Mouse (Mus musculus) heart, embryonic 12.5 days (tissue): ENCODE data around the gene Gipc3. TPM values are rescaled to one million over a fixed set of nuclear protein-coding genes. Genes with fewer than 3 reads are reported as not detected.

Experiments
- ATAC-seq: fragments of 200-750 bp; cut with Nextera tagmentation; 2 replicates; pipeline ENCODE4 v1.8.0; 2017; ENCODE audit warnings: moderate TSS enrichment, moderate library complexity; ENCODE audit not compliant: insufficient number of reproducible peaks, low FRiP score
- H3K27ac ChIP-seq: fragments of 300-500 bp; sonication (generic); 2 replicates; pipeline ENCODE4 v1.5.1; 2016; ENCODE audit warnings: mild to moderate bottlenecking, moderate library complexity; ENCODE audit not compliant: poor library complexity, severe bottlenecking
- H3K27me3 ChIP-seq: fragments of 300-500 bp; sonication (generic); replicated peaks from 2 replicates; pipeline ENCODE4 v1.6.1; 2016; ENCODE audit warnings: mild to moderate bottlenecking, moderate library complexity
- H3K36me3 ChIP-seq: fragments of 300-500 bp; sonication (generic); 2 replicates; pipeline ENCODE4 v1.6.1; 2016; ENCODE audit warnings: mild to moderate bottlenecking, moderate library complexity
- H3K4me1 ChIP-seq: fragments of 300-500 bp; sonication (generic); replicated peaks from 2 replicates; pipeline ENCODE4 v1.6.1; 2016; ENCODE audit warnings: mild to moderate bottlenecking
- H3K4me2 ChIP-seq: fragments of 300-500 bp; sonication (generic); 2 replicates; pipeline ENCODE4 v1.6.1; 2016; ENCODE audit warnings: mild to moderate bottlenecking, moderate library complexity
- H3K4me3 ChIP-seq: fragments of 300-500 bp; sonication (generic); 2 replicates; pipeline ENCODE4 v1.5.1; 2016; ENCODE audit warnings: mild to moderate bottlenecking
- H3K9ac ChIP-seq: fragments of 300-500 bp; sonication (generic); 2 replicates; pipeline ENCODE4 v1.6.1; 2016; ENCODE audit warnings: mild to moderate bottlenecking, moderate library complexity
- H3K9me3 ChIP-seq: fragments of 300-500 bp; sonication (generic); replicated peaks from 2 replicates; pipeline ENCODE4 v1.6.1; 2016; ENCODE audit warnings: mild to moderate bottlenecking, moderate library complexity
- WGBS: fragments of 180-500 bp; shearing (Covaris S2); methylation state at CpG from one replicate; pipeline ENCODE4 v1.1.7; 2016; 5-methylcytosine and 5-hydroxymethylcytosine counted together
- polyA plus RNA-seq: library from polyadenylated mRNA; unstranded; fragments of >200 nt; fragmentation: Nextera tagmentation; extraction: Ambion mirVana; gene quantifications from 2 replicates; pipeline ENCODE4 v1.2.1, GENCODE M21; 2016

Gipc3 gene
- polyA plus RNA-seq, 1 experiment from 2014 or later = not detected

GRCm38 (mm10) chr10:81328386-81328785, 14.7 kb downstream of the Gipc3 start, which contains the start of gene Tbxa2r:
Gene Tbxa2r (plus strand): TSS chr10:81328731.
- H3K4me1 ChIP-seq = peaks cover 51% of the 10 kb centered on the region

GRCm38 (mm10) chr10:81327959-81328358, 15.1 kb downstream of the Gipc3 start:
- peak overlapping the region; percentile 91 for H3K27ac ChIP-seq
- H3K27me3 ChIP-seq = no peaks in the 10 kb centered on the region; the same call in 1 of the 2 replicates
- H3K36me3 ChIP-seq = peaks cover 44% of the 10 kb centered on the region
- peaks cover 51% of the 10 kb centered on the region for H3K4me1 ChIP-seq
- H3K9me3 ChIP-seq = no peaks in the 10 kb centered on the region
- H3K4me3 ChIP-seq = no peak overlapping the region
- 0% methylated on average over 2 of the region's 2 CpGs for WGBS
- H3K9ac ChIP-seq = peak overlapping the region; percentile 54
- H3K4me2 ChIP-seq = peak overlapping the region; percentile 47
- no peak for ATAC-seq

More at GRCm38 (mm10) chr10:81328386-81328785, 14.7 kb downstream of the Gipc3 start, which contains the start of gene Tbxa2r:
- Histone ChIP-seq H3K9ac (peak within 1 kb of the TSS; percentile 54), H3K4me2 (peak within 1 kb of the TSS; percentile 47), H3K4me3 (peak within 1 kb of the TSS; percentile 14), H3K27ac (peak within 1 kb of the TSS; percentile 91), H3K27me3 (no peaks in the 10 kb centered on the region; the same call in 1 of the 2 replicates), H3K36me3 (peaks cover 44% of the 10 kb centered on the region), H3K9me3 (no peaks in the 10 kb centered on the region)
- peak; percentile 24; the same call in 1 of the 2 replicates for ATAC-seq
- WGBS = 5% methylated on average over 10 of the region's 10 CpGs

- Histone ChIP-seq H3K27me3 (no peaks in the 10 kb centered on the region), H3K9me3 (no peaks in the 10 kb centered on the region), H3K4me2 (no peak overlapping the region), H3K36me3 (peaks cover 52% of the 10 kb centered on the region), H3K27ac (peak overlapping the region; percentile 34; the same call in 1 of the 2 replicates), H3K4me3 (no peak overlapping the region), H3K9ac (peak overlapping the region; percentile 20; the same call in 1 of the 2 replicates), H3K4me1 (peaks cover 52% of the 10 kb centered on the region)
- 64% methylated on average over 6 of the region's 6 CpGs for WGBS
- no peak for ATAC-seq
Observed at GRCm38 (mm10) chr10:81326858-81327257, 16.2 kb downstream of the Gipc3 start.

- H3K9ac ChIP-seq = no peak overlapping the region
- no peaks in the 10 kb centered on the region for H3K9me3 ChIP-seq
- H3K4me3 ChIP-seq = no peak overlapping the region
- H3K4me1 ChIP-seq = peaks cover 55% of the 10 kb centered on the region
- no peaks in the 10 kb centered on the region for H3K27me3 ChIP-seq
- no peak overlapping the region for H3K4me2 ChIP-seq
- peaks cover 52% of the 10 kb centered on the region for H3K36me3 ChIP-seq
- ATAC-seq = no peak
- no peak overlapping the region for H3K27ac ChIP-seq
- 94% methylated on average over 18 of the region's 18 CpGs for WGBS
Observed at GRCm38 (mm10) chr10:81325781-81326180, 17.3 kb downstream of the Gipc3 start.

- H3K4me1 ChIP-seq = peaks cover 49% of the 10 kb centered on the region
- 97% methylated on average over 21 of the region's 21 CpGs for whole genome bisulfite sequencing
- H3K9me3 ChIP-seq = no peaks in the 10 kb centered on the region
- ATAC-seq = no peak
- H3K27me3 ChIP-seq = no peaks in the 10 kb centered on the region
- no peak overlapping the region for H3K4me3 ChIP-seq
- H3K27ac ChIP-seq = no peak overlapping the region
- no peak overlapping the region for H3K4me2 ChIP-seq
- H3K36me3 ChIP-seq = peaks cover 52% of the 10 kb centered on the region
- H3K9ac ChIP-seq = no peak overlapping the region
Observed at GRCm38 (mm10) chr10:81325176-81325575, 17.9 kb downstream of the Gipc3 start.

GRCm38 (mm10) chr10:81323791-81324530, 19.1 kb downstream of the Gipc3 start:
- Histone ChIP-seq H3K4me1 (peaks cover 47% of the 10 kb centered on the region), H3K27ac (no peak overlapping the region), H3K9me3 (no peaks in the 10 kb centered on the region), H3K27me3 (no peaks in the 10 kb centered on the region), H3K9ac (no peak overlapping the region), H3K36me3 (peaks cover 52% of the 10 kb centered on the region), H3K4me2 (no peak overlapping the region), H3K4me3 (no peak overlapping the region)
- WGBS = 94% methylated on average over 18 of the region's 18 CpGs
- no peak for ATAC-seq

GRCm38 (mm10) chr10:81323141-81323775, 19.8 kb downstream of the Gipc3 start:
- 92% methylated on average over 23 of the region's 23 CpGs for WGBS
- Histone ChIP-seq H3K4me1 (peaks cover 47% of the 10 kb centered on the region), H3K9ac (no peak overlapping the region), H3K4me3 (no peak overlapping the region), H3K9me3 (no peaks in the 10 kb centered on the region), H3K27ac (no peak overlapping the region), H3K36me3 (peaks cover 57% of the 10 kb centered on the region), H3K4me2 (no peak overlapping the region), H3K27me3 (no peaks in the 10 kb centered on the region)
- no peak for ATAC-seq

- H3K9me3 ChIP-seq = no peaks in the 10 kb centered on the region
Observed at GRCm38 (mm10) chr10:81322444-81322843, 20.6 kb downstream of the Gipc3 start.

GRCm38 (mm10) chr10:81321436-81321835, 21.6 kb downstream of the Gipc3 start:
- peak overlapping the region; percentile 96 for H3K4me3 ChIP-seq
- 2% methylated on average over 20 of the region's 20 CpGs for WGBS
- peak overlapping the region; percentile 85 for H3K27ac ChIP-seq
- no peak for ATAC-seq
- peak overlapping the region; percentile 88 for H3K4me2 ChIP-seq
- H3K9ac ChIP-seq = peak overlapping the region; percentile 93
- H3K9me3 ChIP-seq = no peaks in the 10 kb centered on the region
- H3K36me3 ChIP-seq = peaks cover 54% of the 10 kb centered on the region
- peaks cover 44% of the 10 kb centered on the region for H3K4me1 ChIP-seq
- H3K27me3 ChIP-seq = no peaks in the 10 kb centered on the region

More at GRCm38 (mm10) chr10:81322444-81322843, 20.6 kb downstream of the Gipc3 start:
- H3K36me3 ChIP-seq = peaks cover 63% of the 10 kb centered on the region
- no peak for ATAC-seq
- H3K27me3 ChIP-seq = no peaks in the 10 kb centered on the region
- H3K9ac ChIP-seq = no peak overlapping the region; the same call in 1 of the 2 replicates
- peak overlapping the region; percentile 88 for H3K4me2 ChIP-seq
- H3K4me3 ChIP-seq = peak overlapping the region; percentile 96; the same call in 1 of the 2 replicates
- peaks cover 43% of the 10 kb centered on the region for H3K4me1 ChIP-seq
- no peak overlapping the region for H3K27ac ChIP-seq
- 94% methylated on average over 27 of the region's 27 CpGs for WGBS

GRCm38 (mm10) chr10:81320550-81321347, 22.3 kb downstream of the Gipc3 start, which contains the start of gene Cactin:
Gene Cactin (plus strand): TSS chr10:81321103.
- peak within 1 kb of the TSS; percentile 88 for H3K4me2 ChIP-seq
- H3K9ac ChIP-seq = peak within 1 kb of the TSS; percentile 93
- H3K36me3 ChIP-seq = peaks cover 52% of the 10 kb centered on the region
- under 1% methylated on average over 68 of the region's 68 CpGs for WGBS
- peak; percentile 94 for ATAC-seq
- H3K4me1 ChIP-seq = peaks cover 48% of the 10 kb centered on the region
- peak within 1 kb of the TSS; percentile 85 for H3K27ac ChIP-seq
- H3K27me3 ChIP-seq = no peaks in the 10 kb centered on the region
- H3K9me3 ChIP-seq = no peaks in the 10 kb centered on the region
- peak within 1 kb of the TSS; percentile 96 for H3K4me3 ChIP-seq
